Mouse (Mus musculus): ENCODE measurements around the gene Ifna4.

Ifna4 gene

DNA sequence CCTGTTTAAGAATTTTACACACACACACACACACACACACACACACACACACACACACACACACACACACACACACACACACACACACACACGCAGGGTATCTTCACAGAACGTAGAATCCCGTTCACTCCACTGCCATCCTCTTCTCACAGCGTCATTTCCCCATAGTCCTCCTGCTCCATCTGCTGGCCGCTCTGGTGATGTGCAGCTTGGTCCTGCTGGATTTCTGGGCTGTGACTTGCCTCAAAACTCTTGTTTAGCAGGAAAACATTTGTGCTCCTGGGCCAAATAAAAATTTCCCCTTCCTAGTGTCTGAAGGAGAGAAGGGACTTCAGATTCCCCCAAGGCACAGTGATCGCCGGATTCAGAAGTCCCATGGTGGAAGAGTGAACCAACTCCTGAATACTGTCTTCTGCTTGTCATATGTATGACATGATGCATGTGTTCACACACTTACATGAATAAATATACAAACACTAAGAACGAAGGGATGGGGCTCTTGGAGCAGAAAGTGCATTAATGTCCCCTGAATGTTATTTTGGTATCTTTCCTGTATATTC is 25.8 kb downstream of the Ifna4 start:
- peak; percentile 90 for DNase-seq (ENCODE audit: low spot score)

- peak; percentile 62 for DNase-seq (ENCODE audit: low spot score)
Measured at GRCm38 (mm10) chr4:88867926-88868911, 26.6 kb downstream of the Ifna4 start.

- peak; percentile 85 for DNase-seq (ENCODE audit: low spot score)
Measured at GRCm38 (mm10) chr4:88872691-88873090, 31.0 kb downstream of the Ifna4 start.

- DNase-seq (ENCODE audit: low spot score), result no peak
Measured at GRCm38 (mm10) chr4:88875435-88876095, 33.9 kb downstream of the Ifna4 start.

DNA sequence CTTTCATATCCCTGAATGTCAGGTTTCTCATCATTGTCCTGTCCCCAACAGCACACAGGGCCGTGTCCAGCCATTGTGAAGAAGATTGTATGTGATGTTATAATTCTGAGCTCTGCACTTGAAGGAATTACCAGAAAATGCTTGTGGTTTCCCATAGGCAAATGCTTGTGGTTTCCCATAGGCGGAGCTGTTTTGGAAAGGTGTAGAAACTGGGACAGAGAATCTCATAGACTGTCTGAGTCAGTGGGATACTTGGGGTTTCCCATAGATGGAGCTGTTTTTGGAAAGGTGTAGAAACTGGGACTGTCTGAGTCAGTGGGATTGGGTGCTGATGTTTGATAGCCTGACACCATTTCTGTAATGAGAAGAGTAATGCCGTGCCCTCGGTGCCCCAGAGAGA is 34.9 kb downstream of the Ifna4 start:
- DNase-seq (ENCODE audit: low spot score), result no peak

GRCm38 (mm10) chr4:88878246-88878645 is 36.6 kb downstream of the Ifna4 start:
- no peak for DNase-seq (ENCODE audit: low spot score)

DNA sequence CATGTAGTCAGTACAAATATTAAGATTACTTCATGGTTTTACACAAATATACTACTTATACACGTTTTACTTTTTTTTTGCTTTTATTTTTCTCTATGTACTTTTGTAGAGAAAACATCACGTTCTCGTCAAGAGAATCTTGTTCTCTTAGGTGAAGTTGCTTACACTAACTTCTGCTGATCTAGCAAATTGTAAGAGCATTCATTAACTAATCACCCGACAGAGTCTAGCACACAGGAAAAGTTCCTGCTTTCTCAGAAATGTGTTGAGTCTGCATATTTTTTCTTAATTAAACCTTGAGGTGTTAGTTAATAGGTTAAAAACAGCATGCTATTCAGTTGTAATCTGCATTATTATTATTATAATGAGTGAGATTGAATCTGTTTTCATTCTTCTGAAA is 37.1 kb downstream of the Ifna4 start:
- no peak for DNase-seq (ENCODE audit: low spot score)

DNA sequence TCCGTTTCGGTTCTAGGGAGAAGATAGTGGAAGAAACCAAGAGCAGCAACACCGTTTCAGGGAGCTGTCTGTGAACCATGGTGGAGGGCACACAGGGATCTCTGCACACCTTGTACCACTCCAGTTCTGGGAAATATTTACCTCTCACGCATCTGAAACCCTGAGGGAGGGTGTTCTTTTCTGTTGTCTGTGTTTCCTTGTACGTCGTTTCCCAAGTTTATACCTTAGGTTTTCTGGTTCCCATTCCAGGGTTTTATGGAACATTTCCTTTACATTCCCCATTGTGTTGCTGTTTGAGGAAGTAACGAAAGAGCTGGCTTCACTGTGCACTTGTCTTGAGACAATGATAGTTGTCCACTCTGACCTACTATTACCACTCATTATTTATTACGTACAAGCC is 38.4 kb downstream of the Ifna4 start, which contains the start of gene Ifne:
TSS of gene Ifne (minus strand) at position 101 of the 400 bp plus-strand sequence.
- DNase-seq (ENCODE audit: low spot score), result no peak

DNA sequence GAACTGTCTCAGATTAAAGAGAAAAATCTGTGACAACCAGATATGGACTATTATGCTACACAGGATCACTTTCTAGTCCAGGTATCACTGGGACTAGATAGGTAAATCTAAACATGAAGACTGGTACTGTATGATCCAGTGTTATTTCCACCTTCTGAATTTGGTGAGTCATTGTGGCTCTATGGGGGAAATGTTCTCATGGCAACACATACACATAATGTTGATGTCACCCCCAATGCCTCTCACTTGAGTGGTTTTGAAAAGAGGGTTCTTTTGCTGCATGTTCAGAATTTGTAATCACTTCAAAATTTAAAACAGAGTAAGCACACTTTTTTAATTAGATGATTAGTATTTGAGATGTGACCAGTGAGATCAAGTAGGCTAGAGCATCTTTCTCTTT is 46.6 kb downstream of the Ifna4 start:
- no peak for DNase-seq (ENCODE audit: low spot score)
